Mouse (Mus musculus): ENCODE results near the gene Upk3b. TPM values are rescaled to one million over a fixed set of nuclear protein-coding genes. Genes with fewer than 3 reads are reported as not detected.

Gene Upk3b
- polyA plus RNA-seq, 1 experiment from 2014 or later: 52.1 TPM

- DNase-seq (ENCODE audit: low spot score) (no peak), ATAC-seq (replicated peaks; ENCODE audit: low FRiP score, low TSS enrichment, low read depth) (no peak)
- Histone ChIP-seq H3K9ac (ENCODE audit: low read length) (no peak overlapping the region), H3K4me3 (ENCODE audit: low read depth, low read length) (no peak overlapping the region), H3K4me2 (ENCODE audit: low read length) (no peak overlapping the region), H3K36me3 (ENCODE audit: control insufficient read depth, insufficient read depth, low read length) (no peaks in the 10 kb centered on the region), H3K4me1 (replicated peaks; ENCODE audit: control insufficient read depth, insufficient read depth, low read length) (0 out of 2 replicates have a peak, but pooled peaks cover 9% of the 10 kb centered on the region), H3K27ac (ENCODE audit: low read depth) (no peak overlapping the region), H3K27me3 (replicated peaks; ENCODE audit: control insufficient read depth, insufficient read depth, low read length) (no peaks in the 10 kb centered on the region), H3K9me3 (ENCODE audit: control insufficient read depth, low read length) (no peaks in the 10 kb centered on the region)
- 63% methylated on average over 11 of the region's 11 CpGs for WGBS
These were observed 35.2 kb downstream of the Upk3b start for GRCm38 (mm10) chr5:136073526-136073925.

- Histone ChIP-seq H3K4me3 (ENCODE audit: low read depth, low read length) (no peak overlapping the region), H3K9ac (ENCODE audit: low read length) (no peak overlapping the region), H3K27me3 (replicated peaks; ENCODE audit: control insufficient read depth, insufficient read depth, low read length) (no peaks in the 10 kb centered on the region), H3K9me3 (ENCODE audit: control insufficient read depth, low read length) (no peaks in the 10 kb centered on the region), H3K4me1 (replicated peaks; ENCODE audit: control insufficient read depth, insufficient read depth, low read length) (0 out of 2 replicates have a peak, but pooled peaks cover 9% of the 10 kb centered on the region), H3K36me3 (ENCODE audit: control insufficient read depth, insufficient read depth, low read length) (no peaks in the 10 kb centered on the region), H3K4me2 (ENCODE audit: low read length) (no peak overlapping the region), H3K27ac (ENCODE audit: low read depth) (no peak overlapping the region)
- no peak for DNase-seq (ENCODE audit: low spot score)
- no peak for ATAC-seq (replicated peaks; ENCODE audit: low FRiP score, low TSS enrichment, low read depth)
- WGBS: 88% methylated on average over 5 of the region's 5 CpGs
These were observed 36.8 kb downstream of the Upk3b start for GRCm38 (mm10) chr5:136075076-136075475.

- 0 out of 2 replicates have a peak, but pooled peaks cover 9% of the 10 kb centered on the region for H3K4me1 ChIP-seq (replicated peaks; ENCODE audit: control insufficient read depth, insufficient read depth, low read length)
- H3K27me3 ChIP-seq (replicated peaks; ENCODE audit: control insufficient read depth, insufficient read depth, low read length): no peaks in the 10 kb centered on the region
- H3K9ac ChIP-seq (ENCODE audit: low read length): no peak overlapping the region
- H3K4me2 ChIP-seq (ENCODE audit: low read length): no peak overlapping the region
- H3K4me3 ChIP-seq (ENCODE audit: low read depth, low read length): no peak overlapping the region
- no peak overlapping the region for H3K27ac ChIP-seq (ENCODE audit: low read depth)
- DNase-seq (ENCODE audit: low spot score) (peak; percentile 71), ATAC-seq (replicated peaks; ENCODE audit: low FRiP score, low TSS enrichment, low read depth) (no peak)
- H3K36me3 ChIP-seq (ENCODE audit: control insufficient read depth, insufficient read depth, low read length): no peaks in the 10 kb centered on the region
- no peaks in the 10 kb centered on the region for H3K9me3 ChIP-seq (ENCODE audit: control insufficient read depth, low read length)
- 28% methylated on average over 7 of the region's 7 CpGs for WGBS
These were observed 38.0 kb downstream of the Upk3b start for GRCm38 (mm10) chr5:136076284-136076683.

- Histone ChIP-seq H3K27ac (ENCODE audit: low read depth) (no peak overlapping the region), H3K4me2 (ENCODE audit: low read length) (no peak overlapping the region), H3K9ac (ENCODE audit: low read length) (no peak overlapping the region), H3K4me1 (replicated peaks; ENCODE audit: control insufficient read depth, insufficient read depth, low read length) (0 out of 2 replicates have a peak, but pooled peaks cover 9% of the 10 kb centered on the region), H3K4me3 (ENCODE audit: low read depth, low read length) (no peak overlapping the region), H3K9me3 (ENCODE audit: control insufficient read depth, low read length) (no peaks in the 10 kb centered on the region), H3K36me3 (ENCODE audit: control insufficient read depth, insufficient read depth, low read length) (no peaks in the 10 kb centered on the region), H3K27me3 (replicated peaks; ENCODE audit: control insufficient read depth, insufficient read depth, low read length) (no peaks in the 10 kb centered on the region)
- DNase-seq (ENCODE audit: low spot score) (no peak), ATAC-seq (replicated peaks; ENCODE audit: low FRiP score, low TSS enrichment, low read depth) (no peak)
- WGBS: 80% methylated on average over 9 of the region's 9 CpGs
These were observed 38.8 kb downstream of the Upk3b start for GRCm38 (mm10) chr5:136077001-136077550.

- Histone ChIP-seq H3K36me3 (ENCODE audit: control insufficient read depth, insufficient read depth, low read length) (no peaks in the 10 kb centered on the region), H3K4me3 (ENCODE audit: low read depth, low read length) (no peak overlapping the region), H3K27me3 (replicated peaks; ENCODE audit: control insufficient read depth, insufficient read depth, low read length) (no peaks in the 10 kb centered on the region), H3K4me2 (ENCODE audit: low read length) (no peak overlapping the region), H3K27ac (ENCODE audit: low read depth) (no peak overlapping the region), H3K9me3 (ENCODE audit: control insufficient read depth, low read length) (no peaks in the 10 kb centered on the region), H3K4me1 (replicated peaks; ENCODE audit: control insufficient read depth, insufficient read depth, low read length) (0 out of 2 replicates have a peak, but pooled peaks cover 9% of the 10 kb centered on the region), H3K9ac (ENCODE audit: low read length) (no peak overlapping the region)
- WGBS: 84% methylated on average over 5 of the region's 5 CpGs
- ATAC-seq (replicated peaks; ENCODE audit: low FRiP score, low TSS enrichment, low read depth) (no peak), DNase-seq (ENCODE audit: low spot score) (no peak)
These were observed 39.8 kb downstream of the Upk3b start for GRCm38 (mm10) chr5:136078136-136078535.

- WGBS: 71% methylated on average over 4 of the region's 4 CpGs
- Histone ChIP-seq H3K9me3 (ENCODE audit: control insufficient read depth, low read length) (no peaks in the 10 kb centered on the region), H3K4me1 (replicated peaks; ENCODE audit: control insufficient read depth, insufficient read depth, low read length) (0 out of 2 replicates have a peak, but pooled peaks cover 3% of the 10 kb centered on the region), H3K27ac (ENCODE audit: low read depth) (no peak overlapping the region), H3K4me2 (ENCODE audit: low read length) (no peak overlapping the region), H3K36me3 (ENCODE audit: control insufficient read depth, insufficient read depth, low read length) (no peaks in the 10 kb centered on the region), H3K4me3 (ENCODE audit: low read depth, low read length) (no peak overlapping the region), H3K9ac (ENCODE audit: low read length) (no peak overlapping the region), H3K27me3 (replicated peaks; ENCODE audit: control insufficient read depth, insufficient read depth, low read length) (no peaks in the 10 kb centered on the region)
- DNase-seq (ENCODE audit: low spot score) (no peak), ATAC-seq (replicated peaks; ENCODE audit: low FRiP score, low TSS enrichment, low read depth) (no peak)
These were observed 44.0 kb downstream of the Upk3b start for GRCm38 (mm10) chr5:136082345-136082744.

GRCm38 (mm10) chr5:136083669-136084107, 45.4 kb downstream of the Upk3b start, which contains the start of gene Rasa4:
TSS of gene Rasa4 (plus strand) at chr5:136083916.
- Histone ChIP-seq H3K27ac (ENCODE audit: low read depth) (0 out of 2 replicates have a peak within 1 kb of the TSS, but pooled peaks have one; percentile 19), H3K27me3 (replicated peaks; ENCODE audit: control insufficient read depth, insufficient read depth, low read length) (no peaks in the 10 kb centered on the region), H3K9ac (ENCODE audit: low read length) (peak within 1 kb of the TSS; percentile 54), H3K4me2 (ENCODE audit: low read length) (peak within 1 kb of the TSS; percentile 96), H3K4me3 (ENCODE audit: low read depth, low read length) (peak within 1 kb of the TSS; percentile 63), H3K4me1 (replicated peaks; ENCODE audit: control insufficient read depth, insufficient read depth, low read length) (0 out of 2 replicates have a peak, but pooled peaks cover 3% of the 10 kb centered on the region), H3K36me3 (ENCODE audit: control insufficient read depth, insufficient read depth, low read length) (no peaks in the 10 kb centered on the region), H3K9me3 (ENCODE audit: control insufficient read depth, low read length) (no peaks in the 10 kb centered on the region)
- DNase-seq (ENCODE audit: low spot score): peak; percentile 92
- peak; percentile 94 for ATAC-seq (replicated peaks; ENCODE audit: low FRiP score, low TSS enrichment, low read depth)
- 0% methylated on average over 27 of the region's 28 CpGs for WGBS

- H3K36me3 ChIP-seq (ENCODE audit: control insufficient read depth, insufficient read depth, low read length): no peaks in the 10 kb centered on the region
- peak overlapping the region; percentile 96 for H3K4me2 ChIP-seq (ENCODE audit: low read length)
- H3K27me3 ChIP-seq (replicated peaks; ENCODE audit: control insufficient read depth, insufficient read depth, low read length): no peaks in the 10 kb centered on the region
- 2% methylated on average over 23 of the region's 23 CpGs for WGBS
- peak overlapping the region; percentile 63 for H3K4me3 ChIP-seq (ENCODE audit: low read depth, low read length)
- H3K9me3 ChIP-seq (ENCODE audit: control insufficient read depth, low read length): no peaks in the 10 kb centered on the region
- H3K4me1 ChIP-seq (replicated peaks; ENCODE audit: control insufficient read depth, insufficient read depth, low read length): 0 out of 2 replicates have a peak, but pooled peaks cover 3% of the 10 kb centered on the region
- peak overlapping the region; percentile 54 for H3K9ac ChIP-seq (ENCODE audit: low read length)
- 0 out of 2 replicates have a peak overlapping the region, but pooled peaks have one; percentile 19 for H3K27ac ChIP-seq (ENCODE audit: low read depth)
- ATAC-seq (replicated peaks; ENCODE audit: low FRiP score, low TSS enrichment, low read depth) (peak; percentile 22), DNase-seq (ENCODE audit: low spot score) (peak; percentile 58)
These were observed 46.0 kb downstream of the Upk3b start for GRCm38 (mm10) chr5:136084144-136084881.

Measured in intestine, embryonic 14.5 days (tissue).